Mouse (Mus musculus) forebrain, postnatal 0 days (tissue): ENCODE results near the gene Map4k2. TPM values are rescaled to one million over a fixed set of nuclear protein-coding genes. Genes with fewer than 3 reads are reported as not detected.

Experiments used
- ATAC-seq: fragments of 200-750 bp; cut with Nextera tagmentation; 2 replicates; pipeline ENCODE4 v1.8.0; 2017; ENCODE audit warnings: mild to moderate bottlenecking, moderate library complexity
- DNase-seq: peaks from one replicate; pipeline ENCODE4 v3.0.0-alpha.2; 2015
- H3K27ac ChIP-seq: fragments of 300-500 bp; sonication (generic); 2 replicates; pipeline ENCODE4 v1.5.1; 2014; ENCODE audit warnings: low read depth, mild to moderate bottlenecking, antibody characterized with exemption, low read length, moderate library complexity, mixed read lengths
- H3K27me3 ChIP-seq: fragments of 300-500 bp; sonication (generic); 2 replicates; pipeline ENCODE4 v1.6.1; 2014; ENCODE audit warnings: mild to moderate bottlenecking, low read length, mixed read lengths; ENCODE audit not compliant: insufficient read depth
- H3K36me3 ChIP-seq: fragments of 300-500 bp; sonication (generic); 2 replicates; pipeline ENCODE4 v1.6.1; 2014; ENCODE audit warnings: mild to moderate bottlenecking, moderate library complexity; ENCODE audit not compliant: insufficient read depth
- H3K4me1 ChIP-seq: fragments of 300-500 bp; sonication (generic); 2 replicates; pipeline ENCODE4 v1.6.1; 2014; ENCODE audit warnings: antibody characterized with exemption; ENCODE audit not compliant: insufficient read depth
- H3K4me2 ChIP-seq: fragments of 300-500 bp; sonication (generic); 2 replicates; pipeline ENCODE4 v1.6.1; 2014; ENCODE audit warnings: low read depth, mild to moderate bottlenecking, moderate library complexity
- H3K4me3 ChIP-seq: fragments of 300-500 bp; sonication (generic); 2 replicates; pipeline ENCODE4 v1.5.1; 2014; ENCODE audit warnings: low read depth, low read length, mixed read lengths
- H3K9ac ChIP-seq: fragments of 300-500 bp; sonication (generic); 2 replicates; pipeline ENCODE4 v1.6.1; 2014; ENCODE audit warnings: mild to moderate bottlenecking
- H3K9me3 ChIP-seq: fragments of 300-500 bp; sonication (generic); 2 replicates; pipeline ENCODE4 v1.6.1; 2016; ENCODE audit warnings: low read length
- CTCF ChIP-seq: sonication (generic); IDR thresholded peaks from 2 replicates; pipeline ENCODE4 v1.5.1; 2016; ENCODE audit warnings: antibody characterized with exemption, control low read depth, low read depth
- WGBS: fragments of 180-500 bp; shearing (Covaris S2); extraction: QIAGEN DNeasy Blood & Tissue Kit; methylation state at CpG from one replicate; pipeline ENCODE4 v1.1.7; 2014; 5-methylcytosine and 5-hydroxymethylcytosine counted together
- microRNA-seq, 2 experiments: library from miRNA; unstranded; fragments of <30 nt; microRNA quantifications; one replicate each; pipeline ENCODE4; 2016
- polyA plus RNA-seq: library from polyadenylated mRNA; unstranded; fragments of >200 nt; fragmentation: Nextera tagmentation; extraction: Ambion mirVana; gene quantifications from 2 replicates; pipeline ENCODE4 v1.2.1, GENCODE M21; 2015
- total RNA-seq: library from RNA; depleted of rRNA; stranded (reverse); fragments of >200 nt; gene quantifications from 2 replicates; pipeline ENCODE4 v1.2.3, GENCODE M21; 2014; rRNA removed

Map4k2 gene
- total and polyA plus RNA-seq, 2 experiments from 2014 or later: 9.7 to 55.8 TPM

DNA sequence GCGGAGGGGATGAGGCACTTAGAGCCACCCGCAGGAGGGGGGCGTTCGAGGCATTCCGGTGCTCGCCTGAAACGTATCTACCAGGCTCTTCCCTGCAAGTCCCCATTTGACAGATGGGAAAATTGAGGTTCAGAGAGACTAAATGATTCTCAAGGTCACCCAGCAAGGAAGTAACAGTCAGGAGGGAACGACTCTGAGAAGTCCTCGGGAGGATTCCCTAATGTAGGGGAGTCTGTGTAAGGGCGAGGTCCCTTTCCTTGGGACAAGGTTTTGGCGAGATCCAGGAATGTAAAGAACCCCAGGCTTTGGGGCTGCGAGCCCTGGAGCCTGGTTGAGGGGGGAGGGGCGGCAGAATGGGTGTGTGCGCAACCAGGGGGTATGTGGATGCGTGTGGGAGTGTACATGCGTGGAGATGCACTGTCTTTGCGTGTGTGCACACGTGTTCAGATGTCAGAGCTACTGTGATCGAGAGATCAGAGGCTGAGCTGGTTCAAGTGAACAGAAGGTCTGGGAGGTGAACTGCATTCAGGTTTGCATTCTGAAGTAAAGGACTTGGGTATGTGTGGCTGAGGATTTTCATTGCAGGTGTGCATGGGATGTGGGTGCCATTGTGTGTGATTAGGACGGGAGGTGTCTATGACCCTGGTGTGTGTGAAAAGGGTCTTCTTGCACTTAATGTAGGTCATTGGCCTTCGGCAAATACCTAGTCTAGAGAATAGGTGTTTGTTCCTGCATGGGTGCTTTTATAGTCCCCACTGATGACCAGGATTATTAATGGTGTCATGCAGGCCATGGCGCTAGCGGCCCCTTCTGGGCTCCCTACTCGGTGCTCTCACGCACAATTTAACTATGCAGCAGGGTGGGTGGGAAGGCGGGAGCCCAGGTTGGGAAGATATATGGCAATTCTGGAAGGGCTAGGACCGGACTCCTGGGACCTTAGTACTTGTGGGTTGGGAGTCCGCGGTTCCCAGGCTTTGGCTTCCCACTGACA lies 59.5 kb downstream of the Map4k2 start:
- H3K4me1 ChIP-seq: peaks cover 9% of the 10 kb centered on the region; the same call in 1 of the 2 replicates
- no peaks in the 10 kb centered on the region for H3K27me3 ChIP-seq
- peak overlapping the region; percentile 98 for H3K4me2 ChIP-seq
- H3K36me3 ChIP-seq: no peaks in the 10 kb centered on the region
- H3K9me3 ChIP-seq: no peaks in the 10 kb centered on the region
- ATAC-seq: peak; percentile 53
- peak overlapping the region; percentile 73 for H3K9ac ChIP-seq
- H3K4me3 ChIP-seq: peak overlapping the region; percentile 51
- H3K27ac ChIP-seq: peak overlapping the region; percentile 88
- peak; percentile 65 for DNase-seq
- 2% methylated on average over 29 of the region's 29 CpGs for WGBS
- peak; percentile 40 for TF ChIP-seq CTCF

DNA sequence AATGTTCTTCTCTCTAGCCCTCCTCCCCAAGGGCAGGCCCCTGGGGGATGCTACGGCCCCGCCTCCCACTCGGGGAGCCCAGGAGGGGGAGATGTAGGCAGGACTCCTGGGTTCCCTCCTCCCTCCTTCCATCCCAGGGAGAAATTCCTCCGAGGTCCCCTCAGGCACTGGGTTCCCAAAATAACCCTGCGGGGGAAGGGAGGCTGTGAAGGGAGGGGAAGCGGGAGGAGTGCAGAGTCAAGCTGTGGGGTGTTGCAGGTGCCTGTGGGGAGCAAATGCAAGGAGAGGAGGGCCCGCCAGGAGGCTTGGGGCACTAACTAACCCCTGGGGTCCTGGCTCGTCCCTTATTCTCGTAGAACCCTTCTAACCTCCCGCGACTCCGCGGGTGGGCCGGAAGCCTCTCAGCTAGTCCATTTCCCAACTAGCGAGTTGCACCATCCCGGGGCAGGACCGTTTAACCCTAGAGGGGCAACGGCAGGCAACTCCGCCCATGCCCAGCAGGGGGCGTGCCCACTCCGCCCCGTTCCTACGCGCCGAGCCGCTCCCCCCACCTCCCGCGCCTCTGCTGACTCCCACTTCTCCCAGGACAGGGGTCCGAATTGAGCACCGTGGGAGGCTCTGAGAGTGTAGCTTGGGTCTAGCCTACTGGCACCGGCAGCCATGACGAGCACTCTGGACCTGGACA lies 60.3 kb downstream of the Map4k2 start:
- Histone ChIP-seq H3K27ac (no peak overlapping the region), H3K4me2 (peak overlapping the region; percentile 98), H3K4me3 (peak overlapping the region; percentile 51), H3K9me3 (no peaks in the 10 kb centered on the region), H3K27me3 (no peaks in the 10 kb centered on the region), H3K4me1 (peaks cover 9% of the 10 kb centered on the region; the same call in 1 of the 2 replicates), H3K36me3 (no peaks in the 10 kb centered on the region), H3K9ac (peak overlapping the region; percentile 73)
- under 1% methylated on average over 30 of the region's 32 CpGs for WGBS
- ATAC-seq: peak; percentile 5; the same call in 1 of the 2 replicates
- DNase-seq: peak; percentile 68
- peak; percentile 84 for TF ChIP-seq CTCF

DNA sequence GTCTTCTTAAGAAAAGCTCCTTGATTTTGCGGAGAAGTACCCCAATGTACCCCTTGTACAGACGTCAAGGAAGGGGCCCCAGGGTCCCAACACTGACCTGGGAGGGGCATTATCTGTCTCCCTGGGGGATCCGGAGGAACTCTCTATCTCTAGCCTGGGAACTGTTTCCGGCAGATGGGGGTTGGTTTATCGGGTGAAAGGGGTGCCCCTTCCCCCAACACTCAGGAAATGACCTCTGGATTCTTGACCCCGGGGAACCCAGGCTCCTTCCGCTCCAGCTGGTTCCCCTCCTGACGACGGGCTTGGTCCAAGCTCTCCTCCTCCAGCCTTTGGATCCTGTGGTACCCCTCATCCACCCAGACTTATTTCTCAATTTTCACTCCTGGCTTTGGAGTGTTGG lies 61.0 kb downstream of the Map4k2 start:
- DNase-seq (no peak), ATAC-seq (no peak)
- no peak for TF ChIP-seq CTCF
- 21% methylated on average over 9 of the region's 9 CpGs for WGBS
- H3K27ac ChIP-seq: no peak overlapping the region
- peak overlapping the region; percentile 98 for H3K4me2 ChIP-seq
- H3K27me3 ChIP-seq: no peaks in the 10 kb centered on the region
- peak overlapping the region; percentile 51 for H3K4me3 ChIP-seq
- peaks cover 9% of the 10 kb centered on the region; the same call in 1 of the 2 replicates for H3K4me1 ChIP-seq
- no peaks in the 10 kb centered on the region for H3K9me3 ChIP-seq
- peak overlapping the region; percentile 73; the same call in 1 of the 2 replicates for H3K9ac ChIP-seq
- no peaks in the 10 kb centered on the region for H3K36me3 ChIP-seq

DNA sequence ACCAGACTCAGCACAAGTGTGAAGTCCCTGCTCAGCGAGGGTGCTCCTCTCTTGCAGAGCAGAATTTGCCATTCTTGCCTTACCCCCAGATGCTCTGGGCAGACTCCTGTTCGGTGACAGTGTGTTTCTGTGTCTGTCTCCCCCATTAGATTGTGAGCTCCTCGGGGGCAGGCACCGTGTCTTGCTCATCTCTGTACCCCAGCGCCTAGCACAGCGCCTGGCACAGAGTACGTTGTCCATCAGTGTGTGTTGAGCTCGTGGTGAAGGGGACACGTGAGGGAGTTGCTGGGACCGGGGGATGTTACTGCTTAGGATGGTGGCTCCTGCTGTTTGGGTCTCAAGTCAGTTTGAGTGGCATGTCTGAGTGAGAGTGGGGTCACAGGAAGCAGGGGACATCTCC lies 62.9 kb downstream of the Map4k2 start:
- Histone ChIP-seq H3K27me3 (no peaks in the 10 kb centered on the region), H3K4me2 (no peak overlapping the region), H3K36me3 (no peaks in the 10 kb centered on the region; the same call in 1 of the 2 replicates), H3K27ac (no peak overlapping the region), H3K4me3 (no peak overlapping the region), H3K9ac (no peak overlapping the region), H3K4me1 (0 out of 2 replicates have a peak, but pooled peaks cover 9% of the 10 kb centered on the region), H3K9me3 (no peaks in the 10 kb centered on the region)
- no peak for TF ChIP-seq CTCF
- 85% methylated on average over 10 of the region's 10 CpGs for WGBS
- DNase-seq: no peak
- no peak for ATAC-seq

Small RNA genes lying within 50 kb of the gene (microRNA-seq; reads per million reads assigned to microRNA genes)
- 0.73 to 1.2 reads per million in 2 experiments for gene Mir6989

Other genes starting within 250 kb of the Map4k2 start
- not detected in 2 replicates for gene AC131692.1, start 246.7 kb upstream of the Map4k2 start, total RNA-seq
- not detected in 2 replicates for gene AC131692.1, start 246.7 kb upstream of the Map4k2 start, polyA plus RNA-seq
- 0.14 and 0.15 TPM in 2 replicates for gene Naaladl1, start 235.4 kb upstream of the Map4k2 start, total RNA-seq
- 0.39 and 0.51 TPM in 2 replicates for gene Naaladl1, start 235.4 kb upstream of the Map4k2 start, polyA plus RNA-seq
- gene Sac3d1, start 222.5 kb upstream of the Map4k2 start, total RNA-seq: 44.8 and 67.7 TPM in 2 replicates
- 60.8 and 61.5 TPM in 2 replicates for gene Sac3d1, start 222.5 kb upstream of the Map4k2 start, polyA plus RNA-seq
- gene Snx15, start 212.8 kb upstream of the Map4k2 start, total RNA-seq: 46.1 and 57.0 TPM in 2 replicates
- 58.0 and 60.5 TPM in 2 replicates for gene Snx15, start 212.8 kb upstream of the Map4k2 start, polyA plus RNA-seq
- gene Batf2, start 200.2 kb upstream of the Map4k2 start, total RNA-seq: not detected in 2 replicates
- gene Batf2, start 200.2 kb upstream of the Map4k2 start, polyA plus RNA-seq: not detected in 2 replicates
- gene Arl2, start 199.6 kb upstream of the Map4k2 start, total RNA-seq: 60.6 and 63.8 TPM in 2 replicates
- gene Arl2, start 199.6 kb upstream of the Map4k2 start, polyA plus RNA-seq: 111 and 118 TPM in 2 replicates
- not detected in 2 replicates for gene Majin, start 156.7 kb upstream of the Map4k2 start, total RNA-seq
- not detected in 2 replicates for gene Majin, start 156.7 kb upstream of the Map4k2 start, polyA plus RNA-seq
- not detected in 2 replicates for gene Gpha2, start 114.8 kb upstream of the Map4k2 start, total RNA-seq
- gene Gpha2, start 114.8 kb upstream of the Map4k2 start, polyA plus RNA-seq: 0.50 TPM in 1 of 2 replicates, not detected in the other
- 196 and 203 TPM in 2 replicates for gene Ppp2r5b, start 105.3 kb upstream of the Map4k2 start, total RNA-seq
- 144 and 159 TPM in 2 replicates for gene Ppp2r5b, start 105.3 kb upstream of the Map4k2 start, polyA plus RNA-seq
- gene Atg2a, start 99.5 kb upstream of the Map4k2 start, total RNA-seq: 21.0 and 26.7 TPM in 2 replicates
- 5.9 and 7.6 TPM in 2 replicates for gene Atg2a, start 99.5 kb upstream of the Map4k2 start, polyA plus RNA-seq
- 91.9 and 120 TPM in 2 replicates for gene Ehd1, start 64.4 kb upstream of the Map4k2 start, total RNA-seq
- gene Ehd1, start 64.4 kb upstream of the Map4k2 start, polyA plus RNA-seq: 69.9 and 75.4 TPM in 2 replicates
- 3.1 and 4.7 TPM in 2 replicates for gene Cdc42bpg, start 34.7 kb upstream of the Map4k2 start, total RNA-seq
- gene Cdc42bpg, start 34.7 kb upstream of the Map4k2 start, polyA plus RNA-seq: 0.11 and 0.23 TPM in 2 replicates
- 60.5 and 64.3 TPM in 2 replicates for gene Men1, start 6.2 kb upstream of the Map4k2 start, total RNA-seq
- gene Men1, start 6.2 kb upstream of the Map4k2 start, polyA plus RNA-seq: 58.3 and 60.9 TPM in 2 replicates
- 70.0 and 113 TPM in 2 replicates for gene Sf1, start 22.6 kb downstream of the Map4k2 start, total RNA-seq
- 89.7 and 102 TPM in 2 replicates for gene Sf1, start 22.6 kb downstream of the Map4k2 start, polyA plus RNA-seq
- gene Pygm, start 43.3 kb downstream of the Map4k2 start, total RNA-seq: 6.2 and 8.8 TPM in 2 replicates
- 4.7 and 7.6 TPM in 2 replicates for gene Pygm, start 43.3 kb downstream of the Map4k2 start, polyA plus RNA-seq
- 125 and 170 TPM in 2 replicates for gene Rasgrp2, start 58.2 kb downstream of the Map4k2 start, total RNA-seq
- 130 and 150 TPM in 2 replicates for gene Rasgrp2, start 58.2 kb downstream of the Map4k2 start, polyA plus RNA-seq
- 213 and 256 TPM in 2 replicates for gene Nrxn2, start 77.6 kb downstream of the Map4k2 start, total RNA-seq
- gene Nrxn2, start 77.6 kb downstream of the Map4k2 start, polyA plus RNA-seq: 45.1 and 49.4 TPM in 2 replicates
- gene Slc22a12, start 201.9 kb downstream of the Map4k2 start, total RNA-seq: not detected in 2 replicates
- 0.15 and 0.40 TPM in 2 replicates for gene Slc22a12, start 201.9 kb downstream of the Map4k2 start, polyA plus RNA-seq